28 mouse cellular contexts compared by ENCODE assay signal in the genomic region with DNA sequence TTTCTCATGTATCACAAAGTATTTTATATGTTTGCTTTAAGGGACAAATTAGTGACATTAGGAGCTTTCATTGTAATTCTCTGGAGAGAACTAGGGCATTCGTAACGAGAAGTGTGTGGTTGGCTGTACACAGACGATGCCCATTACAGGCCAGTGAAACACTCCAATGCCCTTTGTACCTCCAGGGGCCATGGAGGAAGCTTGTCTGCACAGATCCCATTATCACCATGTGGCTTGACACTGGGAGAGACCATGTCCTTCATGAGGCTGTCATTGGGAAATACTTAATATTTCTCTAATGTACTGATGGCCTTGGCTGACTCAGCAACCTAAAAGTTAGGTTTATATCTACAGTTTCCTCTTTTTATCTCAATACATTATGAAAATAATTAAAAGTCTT.
"Had no signal": no experiment of that assay in that cellular context is flagged by ENCODE, and none has a peak within 500 bp of the region (broad histone marks: within the 10 kb centered on the region; RNA-seq: fewer than 3 reads in every experiment).

No protein-coding gene starts in this region.

- H3K4me2 ChIP-seq: heart, embryonic 11.5 days; heart, embryonic 13.5 days; heart, embryonic 15.5 days; hindbrain, embryonic 12.5 days; hindbrain, embryonic 14.5 days; kidney, embryonic 15.5 days; limb, embryonic 13.5 days; limb, embryonic 15.5 days; liver, embryonic 11.5 days had no signal

- H3K27me3 ChIP-seq: heart, embryonic 13.5 days; heart, embryonic 15.5 days; hindbrain, embryonic 12.5 days; kidney, embryonic 15.5 days; limb, embryonic 13.5 days; limb, embryonic 15.5 days had no signal

- DNase-seq: gastrocnemius, adult 2 months; gastrocnemius, postnatal 10 days; gastrocnemius, postnatal 25 days; heart, adult 2 months; heart, postnatal 14 days; heart, postnatal 4 days; kidney, adult 11 months; kidney, adult 2 months; kidney, adult 9 months; kidney, postnatal 14 days; kidney, postnatal 36 days; layer of hippocampus, adult 9-11 months; layer of hippocampus, postnatal 36 days; left cerebral cortex, postnatal 4 days had no signal

- H3K9ac ChIP-seq: heart, embryonic 13.5 days; heart, embryonic 15.5 days; hindbrain, embryonic 12.5 days; hindbrain, embryonic 14.5 days; kidney, embryonic 15.5 days; limb, embryonic 13.5 days; limb, embryonic 15.5 days; liver, embryonic 14.5 days had no signal

- H3K9me3 ChIP-seq: heart, embryonic 13.5 days; heart, embryonic 15.5 days; hindbrain, embryonic 10.5 days; hindbrain, embryonic 12.5 days; kidney, embryonic 15.5 days; limb, embryonic 13.5 days; limb, embryonic 15.5 days had no signal

- ATAC-seq: hindbrain, embryonic 16.5 days; inflammation-experienced regulatory T-cells, adult 6 months had no signal

- H3K4me1 ChIP-seq: heart, embryonic 13.5 days; heart, embryonic 15.5 days; hindbrain, embryonic 10.5 days; hindbrain, embryonic 12.5 days; kidney, embryonic 15.5 days; limb, embryonic 13.5 days; limb, embryonic 15.5 days had no signal

- H3K4me3 ChIP-seq: gastrocnemius, adult 2 months; heart, adult 2 months; heart, embryonic 13.5 days; heart, embryonic 15.5 days; hindbrain, embryonic 10.5 days; hindbrain, embryonic 12.5 days; kidney, embryonic 15.5 days; limb, embryonic 13.5 days; limb, embryonic 15.5 days had no signal

- H3K36me3 ChIP-seq: heart, embryonic 13.5 days; heart, embryonic 15.5 days; hindbrain, embryonic 10.5 days; hindbrain, embryonic 12.5 days; kidney, embryonic 15.5 days; limb, embryonic 13.5 days; limb, embryonic 15.5 days had no signal

- H3K27ac ChIP-seq: gastrocnemius, adult 2 months; heart, adult 2 months; heart, embryonic 13.5 days; heart, embryonic 15.5 days; hindbrain, embryonic 10.5 days; hindbrain, embryonic 12.5 days; hindbrain, embryonic 14.5 days; kidney, embryonic 15.5 days; kidney, postnatal 0 days; limb, embryonic 13.5 days; limb, embryonic 15.5 days; liver, embryonic 14.5 days had no signal
